Mouse (Mus musculus) 416B (cell line): Measurements from ENCODE around the gene Dlg2.
"Not testable (repeated sequence)": the region's sequence is repeated elsewhere in the genome, so short reads cannot be mapped to it uniquely, and the experiment has no call there.

Experiments
- DNase-seq: peaks from one replicate; pipeline ENCODE4 v3.0.0; 2011; ENCODE audit warnings: low read depth

Dlg2 gene

DNA sequence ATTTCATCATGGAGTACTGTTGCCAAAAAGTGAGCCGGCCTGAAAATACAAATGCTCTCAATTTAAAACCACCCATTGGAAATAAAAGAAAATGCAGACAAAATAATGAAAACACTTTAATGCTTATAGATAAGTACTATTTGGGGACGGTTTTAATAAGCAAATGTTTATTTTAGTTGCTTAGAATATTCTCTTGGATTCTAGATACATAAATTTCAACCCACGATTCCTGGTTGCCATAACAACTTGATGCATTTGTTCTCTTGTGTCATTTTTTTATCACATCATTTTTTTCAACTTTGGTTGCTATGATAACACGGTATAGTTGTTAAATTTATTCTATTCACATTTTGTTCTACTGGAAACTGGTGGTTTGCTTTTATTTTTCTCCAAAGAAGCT, 364.8 kb downstream of the Dlg2 start:
- DNase-seq = no peak

DNA sequence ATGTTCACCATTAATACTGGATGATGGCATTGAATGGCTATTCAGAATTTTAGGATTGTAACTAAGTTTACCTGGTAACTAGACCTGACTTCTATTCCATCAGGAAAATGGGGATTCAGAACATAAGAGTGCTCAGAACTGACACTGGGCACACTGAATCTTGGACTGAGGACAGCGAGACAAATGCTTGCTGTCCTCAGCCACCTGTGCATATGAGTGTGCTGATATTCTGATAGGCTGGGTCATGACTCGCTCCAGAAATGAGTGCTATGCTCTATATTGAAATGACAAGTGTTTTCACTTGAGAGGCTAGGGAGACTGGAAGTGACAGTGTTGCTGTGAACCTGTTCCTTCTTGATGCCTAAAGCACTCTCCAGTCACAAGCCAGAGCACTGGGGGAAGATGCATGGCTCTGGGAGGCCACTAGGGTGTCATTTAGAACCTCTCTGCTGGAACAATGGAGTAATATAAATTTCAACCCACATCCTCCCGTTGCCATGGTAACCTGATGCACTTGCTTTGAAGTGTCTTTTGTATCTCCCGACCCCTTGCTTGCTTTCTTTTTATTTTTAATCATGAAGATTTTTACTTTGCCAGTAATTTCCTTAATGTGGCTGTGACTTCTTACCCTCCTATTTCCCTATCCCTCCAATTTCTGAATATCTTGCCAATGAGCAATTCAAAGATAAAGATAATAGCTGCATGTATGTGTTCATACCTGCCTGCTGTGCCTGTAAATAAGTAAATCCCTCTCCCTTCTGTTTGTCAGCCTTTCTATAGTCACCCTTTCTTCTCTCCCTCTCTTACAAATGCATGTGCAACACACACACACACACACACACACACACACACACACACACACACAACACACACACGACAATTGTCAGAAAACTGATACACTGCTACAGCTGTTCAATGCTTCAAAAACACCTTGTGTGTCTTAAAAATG, 367.1 kb downstream of the Dlg2 start:
- DNase-seq = no peak

DNA sequence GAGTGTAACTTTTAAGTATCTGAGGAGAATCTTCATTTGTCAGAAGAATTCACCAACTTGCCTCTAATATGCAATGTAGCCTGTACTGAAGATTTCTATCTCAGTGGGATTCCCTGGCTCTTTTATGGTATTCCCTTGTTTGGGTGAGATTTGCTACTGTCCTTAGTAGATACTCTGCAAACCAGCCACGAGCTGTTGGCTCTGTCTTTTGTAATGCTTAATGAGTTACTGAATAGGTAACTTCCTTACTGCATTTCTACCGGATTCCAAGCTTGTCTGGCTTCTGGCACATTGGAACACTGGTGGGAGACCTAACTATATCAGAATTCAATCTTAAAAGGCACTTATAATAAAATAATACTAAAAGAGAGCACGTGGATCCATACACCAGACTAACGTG, 400.3 kb downstream of the Dlg2 start:
- DNase-seq = not testable (repeated sequence)

DNA sequence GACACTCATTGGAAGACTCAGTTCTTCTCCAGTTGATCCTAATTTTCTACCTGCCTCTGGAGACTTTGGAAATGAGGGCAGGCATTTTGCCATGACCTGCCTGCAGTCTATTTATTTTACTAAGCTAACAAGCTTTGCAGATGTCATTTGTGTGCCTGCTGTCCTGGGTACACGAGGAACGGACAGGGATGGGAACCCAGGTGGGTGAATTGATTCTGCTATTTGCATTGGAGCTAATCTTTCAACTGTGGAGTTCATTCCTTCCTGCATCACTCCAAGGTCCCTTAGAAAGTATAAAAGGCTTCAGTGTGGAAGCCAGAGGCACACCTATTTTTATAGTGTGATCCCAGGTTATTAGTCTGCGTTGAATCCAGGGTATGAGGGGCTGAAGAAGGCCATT, 406.3 kb downstream of the Dlg2 start:
- no peak for DNase-seq

DNA sequence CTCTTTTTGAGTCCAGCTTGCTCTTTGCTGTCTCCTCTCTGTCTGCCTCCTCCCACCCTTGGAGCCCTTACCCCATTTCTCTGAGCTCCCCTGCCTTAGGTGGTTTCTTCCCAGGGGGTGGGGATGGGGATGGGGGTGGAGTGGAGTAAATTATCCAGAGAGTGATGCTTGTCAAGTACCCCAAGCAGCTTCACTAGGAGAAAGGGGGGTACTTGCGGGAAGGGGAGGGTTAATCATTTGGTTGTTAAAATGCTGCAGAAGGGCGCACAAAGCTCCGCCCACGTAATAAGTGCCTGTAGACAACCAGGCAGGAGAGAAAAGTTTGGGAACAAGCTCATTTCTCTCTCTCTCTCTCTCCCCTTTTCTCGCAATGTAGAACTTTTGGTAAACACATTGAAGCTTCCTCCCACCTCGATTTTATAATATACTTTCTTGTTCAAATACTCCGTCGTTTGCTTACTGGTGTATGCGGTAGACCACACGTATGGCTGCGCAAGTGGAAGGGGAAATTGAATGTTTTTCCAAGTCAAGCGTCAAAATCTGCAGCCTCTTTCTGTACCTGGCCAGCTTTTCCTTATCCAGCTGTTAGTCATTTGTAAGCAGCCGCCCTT, 410.0 kb downstream of the Dlg2 start:
- no peak for DNase-seq

DNA sequence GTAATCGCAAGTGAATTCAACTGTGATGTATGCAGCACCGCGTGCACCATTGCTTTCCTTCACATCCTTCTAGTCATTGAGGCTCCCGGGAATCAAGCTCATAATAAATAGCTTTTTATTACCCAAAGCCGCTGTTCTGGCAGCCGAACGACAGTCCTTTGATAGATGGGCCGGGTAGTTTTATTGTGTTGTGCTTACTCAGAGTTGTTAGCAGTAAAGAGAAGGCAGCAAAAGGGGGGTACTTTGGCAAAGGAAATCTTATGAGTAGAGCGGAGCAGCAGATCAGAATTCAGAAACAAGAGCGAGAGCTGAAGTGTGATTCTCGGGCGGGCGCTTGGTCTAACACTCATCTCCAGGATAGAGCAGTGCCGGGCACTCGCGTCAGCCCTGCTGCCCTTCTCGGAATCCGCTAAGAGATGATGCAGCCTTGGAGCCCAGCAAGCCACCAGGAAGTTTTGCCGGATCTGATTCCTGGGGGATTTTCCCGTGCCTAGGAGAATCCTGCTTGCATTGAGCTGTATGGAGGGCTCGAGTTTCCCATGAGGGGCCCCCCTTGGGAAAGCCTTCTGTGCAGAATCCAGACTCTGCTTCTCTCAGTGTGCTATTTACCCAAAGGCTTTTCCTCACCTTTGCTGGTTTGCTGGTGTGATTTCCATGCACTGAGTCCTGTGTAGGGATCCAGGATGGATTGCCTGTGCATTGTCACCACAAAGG, 410.7 kb downstream of the Dlg2 start:
- no peak for DNase-seq

DNA sequence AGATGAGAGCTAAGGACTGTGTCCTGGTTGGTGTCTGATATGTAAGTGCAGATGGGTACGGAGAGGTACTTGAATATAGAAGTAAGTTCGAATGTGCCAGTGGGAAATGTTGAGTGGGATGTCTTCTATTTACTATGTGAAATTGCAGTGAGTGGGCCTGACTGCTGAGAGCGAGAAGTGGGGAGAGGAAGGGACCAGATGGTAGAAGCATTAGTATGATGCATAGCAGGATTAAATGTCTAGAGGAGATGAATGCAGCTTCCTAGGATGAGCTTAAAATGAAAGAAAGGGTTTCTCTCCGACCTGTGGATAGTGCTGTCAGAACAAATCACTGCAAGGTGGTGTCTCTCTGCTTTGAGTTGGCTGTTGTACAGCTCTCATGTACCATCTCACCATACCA, 451.0 kb downstream of the Dlg2 start:
- DNase-seq = no peak

DNA sequence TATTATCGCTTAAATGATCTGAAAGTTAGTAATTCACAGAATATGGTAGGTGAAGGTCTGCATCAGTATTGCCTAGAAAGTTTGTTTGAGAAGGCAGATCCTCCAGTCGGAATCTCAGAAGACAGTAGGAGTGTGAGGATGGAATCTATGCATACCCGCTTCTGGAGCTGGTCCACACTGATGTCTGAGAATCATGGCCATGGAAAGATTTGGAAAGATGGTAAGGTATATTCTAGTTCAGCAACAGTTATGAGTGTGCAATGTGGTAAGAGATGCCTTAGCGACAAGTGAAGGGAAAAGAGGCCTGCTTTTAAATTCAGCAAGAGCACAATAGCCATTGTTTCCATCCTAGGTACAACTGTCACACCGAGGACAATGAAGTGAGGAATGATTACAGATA, 464.3 kb downstream of the Dlg2 start:
- no peak for DNase-seq

DNA sequence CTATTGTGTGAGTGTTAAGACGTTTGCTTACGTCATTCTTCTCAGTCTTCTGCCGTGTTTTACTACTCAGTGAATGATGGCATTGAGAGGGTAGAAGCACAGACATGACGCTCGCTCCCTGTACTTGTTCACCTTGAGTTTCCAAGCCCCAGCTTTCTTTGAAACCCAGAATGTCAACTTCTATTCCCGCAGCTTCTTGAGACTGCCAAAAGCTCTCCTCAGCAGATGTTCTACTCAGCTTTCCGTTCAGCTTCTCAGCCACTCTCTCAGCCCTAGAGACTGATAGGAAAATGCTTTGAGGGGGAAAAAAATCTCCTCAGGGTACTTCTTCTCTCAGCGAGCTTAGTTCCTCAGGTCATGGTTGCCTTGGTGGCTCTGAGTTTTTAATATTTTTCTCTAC, 470.6 kb downstream of the Dlg2 start:
- no peak for DNase-seq

DNA sequence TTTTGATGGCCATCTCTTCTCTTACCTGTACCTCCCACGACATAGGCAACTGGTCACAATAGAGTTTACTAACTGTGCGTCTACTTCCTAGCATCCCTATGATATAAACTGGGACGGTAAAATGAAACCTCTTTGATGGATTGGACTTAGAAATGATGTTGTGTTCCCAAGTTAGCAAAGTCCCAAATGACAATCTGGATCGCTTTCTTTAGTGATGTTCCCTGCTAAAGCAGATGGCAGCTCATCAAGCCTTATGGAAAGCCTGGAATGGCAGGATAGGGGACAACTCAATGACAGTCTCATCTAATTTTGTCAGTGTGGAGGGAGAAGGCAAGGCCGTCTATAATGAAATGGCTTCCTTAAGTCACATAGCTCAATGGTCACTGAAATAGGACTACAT, 472.7 kb downstream of the Dlg2 start:
- no peak for DNase-seq

DNA sequence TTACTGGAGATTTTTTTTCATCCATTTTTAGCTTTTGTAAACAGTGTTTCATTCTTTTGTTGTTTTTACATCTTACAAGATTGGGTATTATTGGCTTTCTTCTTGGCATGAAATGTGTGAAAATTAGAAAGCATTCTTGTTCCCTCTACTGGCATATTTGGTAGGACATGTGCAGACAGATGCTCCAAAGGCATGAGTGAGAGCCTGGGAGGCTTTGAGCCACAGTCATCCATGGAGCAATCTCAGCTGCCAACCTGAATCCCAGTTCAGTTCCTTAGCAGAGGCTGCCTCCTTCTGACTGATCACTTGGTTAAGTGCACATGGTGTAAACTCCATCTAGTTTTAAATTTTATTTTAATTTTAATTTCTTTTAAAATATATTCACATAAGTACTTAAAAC, 500.8 kb downstream of the Dlg2 start:
- DNase-seq = no peak

DNA sequence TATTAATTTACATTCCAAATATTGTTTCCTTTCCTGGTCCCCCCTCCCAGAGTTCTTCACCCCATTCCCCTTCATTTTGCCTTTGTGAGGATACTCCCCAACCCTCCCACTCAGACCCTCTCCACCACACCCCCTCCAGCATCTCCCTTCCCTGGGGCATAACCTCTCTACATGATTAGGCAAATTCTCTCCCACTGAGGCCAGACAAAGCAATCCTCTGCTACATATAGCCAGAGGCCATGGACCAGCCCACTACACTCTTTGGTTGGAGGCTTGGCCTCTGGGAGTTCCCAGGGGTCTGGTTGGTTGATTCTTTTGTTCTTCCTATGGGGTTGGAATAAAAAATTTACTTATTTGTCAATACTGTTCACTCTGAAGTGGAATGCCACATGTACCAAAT, 505.6 kb downstream of the Dlg2 start:
- no peak for DNase-seq

DNA sequence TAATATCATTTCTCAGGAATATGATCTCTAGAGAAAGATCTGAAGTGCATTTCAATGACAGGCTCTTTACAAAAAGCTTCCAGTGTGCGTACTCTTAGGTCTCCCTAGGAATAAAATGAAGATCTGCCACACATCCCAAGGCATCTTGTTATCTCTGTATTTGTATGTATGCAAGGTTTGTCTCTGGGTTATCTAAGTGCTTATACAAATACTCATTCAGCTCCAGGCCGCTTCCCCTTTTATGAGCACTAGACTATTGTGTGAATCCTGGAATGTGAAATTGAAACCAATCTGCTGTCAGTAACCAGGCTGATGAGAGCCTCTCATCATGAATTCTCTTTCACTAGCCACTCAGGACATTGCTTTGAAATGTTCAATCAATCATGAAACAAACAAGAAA, 534.2 kb downstream of the Dlg2 start:
- DNase-seq = no peak

DNA sequence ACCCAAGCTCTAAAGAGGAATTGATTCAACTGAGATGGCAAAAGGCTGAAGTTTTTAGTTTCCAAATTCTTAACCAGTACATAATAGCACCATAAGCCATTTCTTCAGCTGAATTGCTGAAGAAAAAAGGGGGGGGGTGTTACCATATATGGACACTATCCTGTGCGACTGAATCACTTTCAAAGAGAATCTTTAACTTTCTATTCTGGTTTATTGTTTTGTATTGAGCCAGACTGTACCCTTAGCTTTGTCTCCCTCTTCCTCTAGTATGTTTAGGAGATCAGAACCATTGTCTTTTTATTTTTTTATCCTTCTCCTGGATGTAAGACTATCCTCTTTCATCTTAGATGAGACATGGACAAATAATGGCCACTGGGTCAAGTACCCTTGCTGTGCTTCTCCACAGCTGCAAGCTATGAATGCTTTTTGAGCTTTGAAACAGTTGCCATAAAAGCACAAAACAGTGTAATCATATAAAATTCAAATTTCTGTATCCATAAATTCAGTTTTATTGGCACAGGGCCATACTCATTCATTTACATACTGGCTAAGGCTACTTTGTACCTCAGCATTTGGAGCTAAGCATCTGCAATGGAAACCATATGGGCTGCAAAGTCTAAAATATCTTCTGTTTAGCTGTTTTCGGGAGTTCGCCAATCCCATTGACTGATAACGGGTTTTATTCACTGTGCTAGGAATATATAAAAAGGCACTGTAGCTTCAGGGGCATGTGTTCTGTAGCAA, 568.7 kb downstream of the Dlg2 start:
- DNase-seq = no peak

DNA sequence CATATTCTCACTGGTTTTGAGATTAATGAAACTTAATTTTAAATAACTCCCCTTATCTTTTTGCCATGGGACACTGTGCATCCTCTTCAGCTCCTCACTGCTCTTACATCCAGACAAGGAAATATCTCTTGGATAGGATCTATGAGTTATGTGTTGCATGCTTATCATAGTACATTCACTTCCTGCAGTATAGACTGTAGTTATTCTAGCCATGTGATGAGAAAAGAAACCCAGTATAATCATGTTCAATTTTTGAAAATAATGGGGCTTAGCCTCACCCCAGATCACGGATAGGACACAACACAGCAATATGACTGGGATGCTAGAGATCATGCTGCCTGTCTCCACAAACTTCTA, 569.2 kb downstream of the Dlg2 start:
- no peak for DNase-seq

DNA sequence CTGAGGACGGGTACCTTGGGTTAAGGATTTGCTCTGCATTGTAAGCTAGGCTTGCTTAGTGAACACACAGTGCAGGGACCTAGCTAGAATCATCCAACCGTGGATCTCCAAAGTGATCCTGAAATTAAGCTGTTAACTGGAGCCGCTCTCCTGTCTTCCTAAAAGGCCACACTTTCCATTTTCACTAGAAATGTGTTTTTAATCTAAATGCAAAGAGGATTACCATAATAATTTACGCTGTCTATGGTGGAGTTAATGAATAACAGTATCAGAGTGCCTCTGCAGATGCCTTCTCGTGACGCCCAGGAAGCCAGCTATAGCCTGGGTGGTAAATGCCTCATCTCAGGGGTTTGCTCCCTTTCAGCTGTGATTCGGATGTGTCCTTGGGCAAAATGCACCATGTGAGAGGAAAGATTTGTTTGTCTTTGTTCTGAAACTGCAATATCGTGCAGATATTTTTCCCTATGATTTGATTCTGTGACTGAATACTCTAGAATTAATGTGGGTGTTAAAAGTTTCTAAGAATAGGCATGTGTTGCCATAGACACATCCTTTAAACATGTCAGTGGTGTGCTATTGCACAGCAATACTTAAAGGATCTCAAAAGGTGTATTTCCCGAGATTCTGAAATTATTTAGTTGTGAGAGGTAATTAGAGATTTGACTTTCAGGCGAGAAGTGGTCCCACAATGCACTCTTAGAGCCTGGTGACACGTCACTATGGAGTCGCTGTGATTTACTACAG, 587.0 kb downstream of the Dlg2 start:
- DNase-seq = no peak

DNA sequence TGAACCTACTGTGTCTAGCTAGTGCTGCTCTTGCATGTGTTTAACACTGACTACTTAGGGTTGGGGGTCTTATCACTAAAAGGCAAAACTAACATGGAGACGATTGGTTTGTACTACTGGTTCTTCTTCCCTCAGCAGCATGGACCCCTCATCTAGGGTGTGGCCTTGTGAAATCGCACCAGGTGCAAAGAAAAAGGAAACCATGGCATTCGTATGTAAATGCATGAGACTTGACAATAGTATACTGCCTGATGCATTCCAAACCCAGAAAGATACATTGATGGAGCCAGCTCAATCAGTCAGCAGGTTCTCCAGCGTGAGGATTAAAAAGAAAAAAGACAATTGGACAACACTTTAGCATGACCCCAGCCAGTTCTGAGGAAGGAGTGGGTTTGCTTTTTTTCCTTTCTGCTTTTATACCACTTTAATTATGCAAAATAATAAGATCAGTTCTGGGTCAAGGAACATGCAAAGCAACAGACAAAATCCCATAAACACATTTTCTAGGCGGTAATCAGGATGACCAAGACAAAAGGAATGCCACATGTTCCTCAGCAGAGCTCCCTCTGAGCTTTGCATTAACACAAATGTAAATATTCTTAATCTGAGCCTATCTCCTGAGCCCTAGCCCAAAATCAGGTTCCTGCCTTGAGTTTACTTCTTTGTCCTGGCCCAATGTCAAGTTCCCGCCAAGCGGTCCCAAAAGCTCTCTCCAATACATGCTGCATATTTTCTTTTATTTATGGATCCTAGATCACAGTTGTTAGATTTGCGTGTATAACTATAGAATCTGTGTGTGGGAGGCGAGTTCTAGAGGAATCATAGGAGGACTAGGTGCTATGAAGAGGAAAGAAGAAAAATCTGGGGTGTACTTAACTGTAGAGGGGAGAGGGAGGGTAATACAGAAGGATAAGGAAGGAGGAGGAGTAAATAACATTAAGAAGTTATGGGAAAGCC, 595.6 kb downstream of the Dlg2 start:
- no peak for DNase-seq

DNA sequence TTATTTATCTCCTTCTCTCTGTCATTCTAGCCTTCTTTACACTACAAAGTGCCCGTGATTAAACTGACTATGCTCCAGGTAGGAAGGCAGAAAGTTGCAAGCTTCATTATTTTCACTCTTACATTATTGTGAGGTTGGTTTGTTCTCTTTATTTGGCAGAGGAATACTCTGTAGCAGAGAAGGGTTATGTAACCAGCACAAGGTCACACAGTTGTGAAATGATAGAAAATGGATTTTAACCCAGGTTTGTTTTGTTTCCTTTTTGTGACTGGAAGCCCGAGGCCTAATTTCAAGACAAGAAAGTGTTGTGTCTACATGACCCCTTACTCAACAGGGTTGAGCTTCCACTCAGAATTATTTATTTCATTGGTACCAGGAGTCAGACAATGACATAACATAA, 609.6 kb downstream of the Dlg2 start:
- no peak for DNase-seq

DNA sequence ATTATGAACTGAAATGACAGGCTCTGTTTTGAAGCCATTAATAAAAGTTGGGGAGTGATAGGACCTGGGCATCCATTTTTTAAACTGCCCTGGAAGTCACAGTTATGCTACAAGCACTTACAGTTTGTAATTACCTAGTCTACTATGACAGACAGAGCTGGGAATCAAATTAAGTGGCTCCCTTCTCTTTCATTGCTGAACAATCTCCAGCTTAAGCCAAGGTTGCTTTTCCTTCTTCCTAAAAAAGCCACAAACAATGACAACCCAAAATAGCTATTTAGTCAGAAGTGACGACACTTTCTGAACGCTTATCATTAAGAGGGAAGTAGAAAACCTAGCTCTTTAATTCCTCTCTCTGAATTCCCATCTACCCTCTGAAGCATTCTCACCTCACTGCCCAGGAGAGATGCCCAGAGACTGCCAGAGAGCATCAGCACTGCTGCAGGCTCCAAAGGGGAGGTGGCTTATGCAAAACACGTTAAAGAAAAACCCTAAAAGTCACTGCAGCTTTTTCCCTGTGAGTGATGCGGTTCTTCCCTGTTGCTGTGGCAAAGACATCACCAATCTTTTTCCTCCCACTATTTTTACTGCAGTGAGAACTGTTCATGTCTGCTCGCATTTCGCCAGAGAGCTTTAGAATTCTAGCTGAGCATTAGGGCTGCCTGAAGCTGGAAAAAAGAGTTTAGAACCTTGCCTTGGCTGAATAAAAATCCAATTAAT, 612.9 kb downstream of the Dlg2 start:
- DNase-seq = no peak

DNA sequence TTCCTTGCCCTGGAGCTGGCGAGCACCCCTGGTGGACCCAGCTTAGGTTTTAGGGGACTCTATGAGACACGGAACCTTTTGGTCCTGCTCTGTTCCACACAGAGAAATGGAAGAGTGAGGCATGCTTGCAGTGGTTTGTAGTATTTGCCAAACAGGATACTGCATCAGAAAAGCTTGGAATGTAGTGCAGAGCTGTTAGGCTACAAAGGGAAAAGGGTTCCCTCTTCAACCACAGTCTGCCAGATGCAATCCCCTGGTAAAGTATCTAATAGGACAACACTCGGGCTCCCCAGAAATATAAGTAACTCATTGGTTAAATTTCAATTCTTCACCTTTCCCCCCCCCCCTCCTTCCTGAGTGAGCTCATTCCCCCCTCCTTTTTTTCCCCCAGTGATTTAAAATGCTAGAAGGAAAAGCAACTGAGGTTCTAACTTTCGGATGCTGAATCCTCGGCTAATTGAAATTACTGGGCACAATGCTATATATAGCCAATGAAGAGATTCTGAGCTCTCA, 613.9 kb downstream of the Dlg2 start:
- DNase-seq = no peak
